Mouse (Mus musculus) left cerebral cortex, postnatal 25 days (tissue): ENCODE measurements around the gene Pcolce. TPM values are rescaled to one million over a fixed set of nuclear protein-coding genes. Genes with fewer than 3 reads are reported as not detected.

ENCODE experiments used
- DNase-seq, 2 experiments: peaks; one replicate each; pipeline ENCODE4 v3.0.0; 2022; ENCODE audit warnings: low spot score in 2 of 2, mixed read lengths in 1 of 2
- intact Hi-C: fragments of 180-260 bp; cut with DNase I; formaldehyde crosslinking; loops from one replicate; pipeline ENCODE4 v1.15.1; 2025
- total RNA-seq, 2 experiments: library from RNA; stranded (reverse); gene quantifications; 2 replicates each; pipeline ENCODE4 v1.2.3; 2021

Pcolce gene
- total RNA-seq, 2 experiments from 2014 or later: 12.1 to 13.7 TPM

DNA sequence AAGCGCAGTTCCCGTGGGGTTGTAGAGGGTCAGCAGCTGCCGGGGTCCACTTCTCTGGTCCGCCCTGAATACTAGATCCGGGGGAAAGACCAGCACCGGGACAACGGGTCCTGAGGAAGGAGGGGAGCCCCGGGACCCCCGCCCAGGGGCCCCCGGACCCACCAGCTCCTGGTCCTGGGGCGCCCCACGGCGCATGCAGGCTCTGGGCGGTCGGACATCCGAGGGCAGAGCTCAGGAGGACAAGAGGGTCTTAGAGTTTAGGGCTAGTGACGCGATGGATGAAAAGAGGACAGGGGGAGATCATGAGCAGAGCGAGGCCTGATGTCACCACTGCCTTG, 13.3 kb downstream of the Pcolce start:
- DNase-seq: no peak
- intact Hi-C loops: loop anchor here (2.0 kb wide), 2 partner anchors 29 to 67 kb away; partner anchors contain the start of genes Epo, Fbxo24, Gm20605 and Gnb2

DNA sequence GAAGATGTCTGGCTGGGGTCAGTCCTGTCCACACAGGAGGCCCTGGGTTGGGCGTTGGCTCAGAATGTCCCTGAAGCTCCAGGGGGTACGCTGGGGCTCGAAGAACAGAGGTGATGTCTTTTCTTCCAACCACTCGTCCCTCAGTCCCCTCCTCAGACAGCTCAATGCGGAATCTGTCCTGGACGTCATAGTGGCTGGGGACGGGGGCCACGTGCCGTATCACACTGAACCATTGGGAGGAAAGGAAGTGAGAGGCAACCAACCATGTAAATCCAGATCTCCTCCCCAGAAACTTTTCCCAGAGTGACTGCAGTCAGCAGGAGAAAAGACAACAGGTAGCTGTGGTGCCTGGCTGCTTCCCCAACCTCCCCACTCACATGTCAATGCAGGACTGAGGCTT, 14.0 kb downstream of the Pcolce start:
- intact Hi-C loops: no loop called here

DNA sequence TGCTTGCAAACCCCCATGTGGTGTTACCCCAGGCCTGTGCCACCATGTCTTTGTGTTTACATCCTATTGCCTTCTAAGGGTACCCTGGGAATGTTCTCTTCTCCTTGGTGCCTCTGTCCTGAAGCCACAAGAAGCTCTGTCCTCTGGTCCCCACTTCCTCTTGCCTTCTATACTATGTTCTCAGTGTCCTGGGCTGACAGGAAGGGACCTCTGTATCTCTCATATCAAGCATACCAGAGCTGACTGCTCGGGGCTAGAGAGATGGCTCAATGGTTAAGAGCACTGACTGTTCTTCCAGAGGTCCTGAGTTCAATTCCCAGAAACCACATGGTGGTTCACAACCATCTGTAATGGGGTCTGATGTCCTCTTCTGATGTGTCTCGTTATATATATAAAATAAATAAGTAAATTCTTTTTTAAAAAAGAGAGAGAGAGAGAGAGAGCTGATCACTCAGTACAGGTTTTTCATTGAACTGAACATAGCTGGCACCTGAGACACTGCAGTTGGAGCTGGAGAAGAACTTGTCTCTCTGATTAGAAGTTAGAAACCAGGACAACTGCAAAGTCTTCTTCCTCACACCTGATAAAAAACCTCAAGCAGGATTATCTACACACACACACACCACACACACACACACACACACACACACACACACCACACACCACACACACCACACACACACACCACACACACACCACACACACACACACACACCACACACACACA, 15.3 kb downstream of the Pcolce start:
- intact Hi-C loops: no loop called here
- no peak for DNase-seq

More for the DNA sequence above, 14.0 kb downstream of the Pcolce start:
- no peak for DNase-seq

DNA sequence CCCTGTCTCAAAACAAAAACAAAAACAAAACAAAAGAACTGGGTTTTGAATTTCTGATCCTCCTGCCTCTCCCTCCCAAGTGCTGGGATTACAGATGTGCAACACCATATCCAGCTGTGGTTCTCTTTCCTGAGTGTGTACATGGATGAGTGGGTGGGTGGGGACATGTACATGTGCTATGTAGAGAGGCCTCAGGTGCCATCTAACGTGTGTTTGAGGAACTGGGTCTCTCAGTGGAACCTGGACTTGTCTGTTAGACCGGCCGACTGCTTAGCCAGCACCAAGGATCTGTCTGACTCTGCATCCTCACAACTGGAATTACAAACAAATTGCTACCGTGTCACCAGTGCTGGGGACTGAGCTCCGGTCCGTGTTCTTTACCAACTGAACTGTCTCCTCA, 16.0 kb downstream of the Pcolce start:
- no peak for DNase-seq
- intact Hi-C loops: no loop called here

DNA sequence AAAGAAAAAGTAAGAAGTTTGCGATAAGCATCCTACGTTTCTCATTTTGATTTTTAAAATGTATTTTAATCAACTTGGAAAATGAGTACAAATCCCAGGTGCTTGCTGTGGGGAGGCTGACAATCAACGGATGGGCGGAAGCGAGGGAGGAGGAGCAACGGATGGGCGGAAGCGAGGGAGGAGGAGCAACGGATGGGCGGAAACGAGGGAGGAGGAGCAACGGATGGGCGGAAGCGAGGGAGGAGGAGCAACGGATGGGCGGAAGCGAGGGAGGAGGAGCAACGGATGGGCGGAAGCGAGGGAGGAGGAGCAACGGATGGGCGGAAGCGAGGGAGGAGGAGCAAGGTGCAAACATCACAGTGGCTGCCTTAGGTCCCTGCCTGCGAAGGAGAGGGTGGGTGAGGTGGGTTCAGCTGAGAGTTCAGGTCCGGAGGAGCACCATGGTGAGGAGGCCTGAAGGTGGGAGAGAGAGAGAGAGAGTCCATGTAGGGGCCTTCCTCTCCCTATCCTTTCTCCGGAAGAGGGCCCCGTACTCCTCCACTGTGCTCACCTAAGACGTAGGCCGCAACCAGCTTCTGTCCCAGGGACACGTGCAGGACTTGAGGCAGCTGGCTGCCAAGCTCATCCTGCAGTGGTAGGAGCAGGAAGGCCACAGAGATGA, 16.9 kb downstream of the Pcolce start:
- intact Hi-C loops: no loop called here
- no peak for DNase-seq

DNA sequence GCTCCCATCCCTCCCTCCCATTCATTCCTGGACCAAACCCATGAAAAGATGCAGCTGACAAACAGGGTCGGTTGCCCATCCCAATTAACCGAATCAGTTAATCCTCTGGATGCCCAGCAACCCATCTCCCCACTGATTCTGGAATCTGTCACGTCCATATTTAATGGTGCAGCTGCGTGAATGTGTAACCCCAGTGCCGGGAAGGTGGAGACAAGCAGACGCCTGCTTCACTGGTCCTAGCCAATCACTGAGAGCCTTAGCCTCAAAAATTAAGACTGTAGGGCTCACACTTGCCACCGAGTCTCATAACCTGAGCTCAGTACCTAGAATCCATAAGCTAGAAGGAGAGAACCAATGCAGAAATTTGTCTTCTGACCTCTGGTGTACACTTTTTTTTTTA, 17.7 kb downstream of the Pcolce start:
- intact Hi-C loops: no loop called here
- DNase-seq: no peak

DNA sequence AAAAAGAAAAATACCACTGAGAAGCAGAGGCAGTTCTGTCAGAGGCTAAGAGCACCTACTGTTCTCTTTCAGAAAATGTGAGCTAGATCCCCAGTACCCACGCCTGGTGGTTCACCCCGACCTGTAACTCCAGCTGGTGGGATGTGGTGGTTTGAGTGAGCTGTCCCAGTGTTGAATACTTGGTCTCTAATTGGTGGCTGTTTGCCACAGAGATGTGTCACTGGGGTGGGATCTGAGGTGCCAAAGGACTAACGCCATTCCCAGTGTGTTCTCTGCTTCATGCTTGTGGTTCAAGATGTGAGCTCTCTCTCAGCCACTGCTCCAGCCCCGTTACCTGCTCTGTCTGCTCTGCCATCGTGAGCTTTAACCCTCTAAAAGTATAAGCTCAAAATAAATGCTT, 23.1 kb downstream of the Pcolce start:
- DNase-seq: no peak
- intact Hi-C loops: no loop called here

DNA sequence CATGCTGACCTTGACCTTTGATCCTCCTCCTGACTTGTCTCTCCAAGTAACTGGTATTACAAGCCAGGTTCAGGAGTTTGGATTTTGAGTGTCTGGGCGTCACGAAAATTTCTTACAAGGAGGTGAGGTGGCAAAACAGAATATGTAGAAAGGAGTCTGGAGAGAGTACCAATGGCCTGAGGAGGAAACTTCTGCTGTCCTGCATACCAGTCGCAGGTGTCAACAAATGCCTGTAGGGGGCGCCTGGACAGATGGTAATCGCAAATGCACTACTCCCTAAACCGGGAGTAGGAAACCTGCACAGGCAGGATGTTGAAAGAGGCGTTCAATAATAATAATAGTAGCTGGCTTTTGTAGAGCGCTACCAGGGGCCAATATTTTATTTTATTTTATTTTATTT, 28.6 kb downstream of the Pcolce start:
- intact Hi-C loops: loop anchor here (5.0 kb wide), 1 partner anchor 73 kb away; no protein-coding TSS in a partner anchor

DNA sequence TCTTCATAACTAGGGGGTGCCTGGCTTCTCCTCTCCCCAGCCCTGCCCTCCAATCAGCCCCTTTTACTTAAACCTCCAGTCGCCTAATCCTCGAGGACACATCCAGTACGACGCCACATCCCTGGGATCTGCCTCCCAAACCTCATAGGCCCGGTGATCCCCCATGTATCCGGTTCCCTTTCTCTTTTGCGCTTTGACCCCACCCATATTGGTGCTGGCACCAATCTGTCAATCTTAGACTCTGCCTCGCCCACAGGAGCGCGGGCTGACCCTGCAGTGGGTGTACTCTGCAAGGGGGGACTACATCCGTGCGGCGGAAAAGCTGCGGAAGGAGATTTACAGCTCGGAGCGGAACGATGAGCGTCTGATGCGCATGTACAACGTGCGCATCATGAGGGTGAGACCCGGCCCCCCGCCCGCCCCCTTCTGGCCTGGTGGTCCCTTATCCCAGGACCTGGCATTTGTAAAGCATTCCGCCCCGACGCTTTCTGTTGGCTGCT, 29.9 kb downstream of the Pcolce start:
- intact Hi-C loops: loop anchor here (5.0 kb wide), 1 partner anchor 71 kb away; no protein-coding TSS in a partner anchor
- DNase-seq: peak; percentile 40 to 49

More for the DNA sequence above, 28.6 kb downstream of the Pcolce start:
- DNase-seq: peak; percentile 64 to 69

DNA sequence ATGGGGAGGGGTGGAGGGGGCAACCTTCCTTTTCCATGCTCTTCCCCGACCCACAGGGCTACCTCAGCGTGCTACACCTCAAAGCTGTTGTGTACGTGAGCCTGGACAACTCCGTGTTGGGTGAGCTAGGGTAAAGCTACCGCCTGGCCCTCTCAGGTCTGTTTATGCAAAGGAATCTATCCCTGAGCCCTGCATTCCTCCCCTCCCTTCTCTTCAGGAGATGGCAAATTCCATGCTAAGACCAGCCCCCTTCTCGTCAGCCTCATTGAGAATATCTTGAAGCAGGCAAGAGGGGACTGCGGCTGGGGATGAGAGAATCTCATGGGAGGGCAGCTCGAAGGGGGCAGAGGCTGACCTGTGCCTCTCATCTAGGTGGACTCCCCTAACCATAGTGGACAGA, 30.9 kb downstream of the Pcolce start:
- intact Hi-C loops: loop anchor here (5.0 kb wide), 1 partner anchor 70 kb away; no protein-coding TSS in a partner anchor
- DNase-seq: no peak

DNA sequence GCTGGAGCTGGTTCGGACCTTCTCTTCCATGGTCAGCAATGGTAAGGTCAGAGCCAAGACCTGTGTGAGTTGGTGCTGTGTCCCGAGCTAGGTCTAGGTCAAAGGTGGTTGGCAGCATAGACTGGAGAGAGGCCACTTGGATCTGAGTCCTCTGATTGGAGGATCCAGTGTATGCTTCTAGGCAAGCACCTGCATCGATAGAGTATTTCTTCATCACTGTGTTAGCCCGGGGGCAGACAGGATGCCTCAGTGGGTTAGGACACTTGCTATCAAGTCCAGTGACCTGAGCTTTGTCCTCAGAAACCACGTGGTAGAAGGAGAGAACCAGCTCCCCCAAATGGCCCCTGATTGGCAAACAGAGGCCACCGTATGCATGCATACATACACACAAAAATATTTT, 33.3 kb downstream of the Pcolce start:
- intact Hi-C loops: loop anchor here (5.0 kb wide), 1 partner anchor 68 kb away; no protein-coding TSS in a partner anchor
- no peak for DNase-seq

DNA sequence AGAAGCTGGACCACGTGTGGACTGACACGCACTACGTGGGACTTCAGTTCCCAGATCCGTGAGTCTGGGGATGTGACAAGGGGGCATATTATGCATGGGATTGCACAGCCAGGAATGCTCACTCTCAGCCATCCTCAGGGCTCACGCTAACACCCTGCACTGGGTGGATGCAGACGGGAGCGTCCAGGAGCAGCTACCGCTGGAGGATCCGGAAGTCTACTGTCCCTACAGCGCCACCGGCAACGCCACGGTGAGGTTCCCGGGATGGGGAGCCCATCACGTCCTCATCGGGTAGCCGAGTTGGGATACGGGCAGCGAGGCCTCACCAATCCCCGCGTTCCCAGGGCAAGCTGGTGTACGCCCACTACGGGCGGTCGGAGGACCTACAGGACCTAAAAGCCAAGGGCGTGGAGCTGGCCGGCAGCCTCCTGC, 39.1 kb downstream of the Pcolce start:
- intact Hi-C loops: no loop called here
- DNase-seq: peak; percentile 52 to 68

DNA sequence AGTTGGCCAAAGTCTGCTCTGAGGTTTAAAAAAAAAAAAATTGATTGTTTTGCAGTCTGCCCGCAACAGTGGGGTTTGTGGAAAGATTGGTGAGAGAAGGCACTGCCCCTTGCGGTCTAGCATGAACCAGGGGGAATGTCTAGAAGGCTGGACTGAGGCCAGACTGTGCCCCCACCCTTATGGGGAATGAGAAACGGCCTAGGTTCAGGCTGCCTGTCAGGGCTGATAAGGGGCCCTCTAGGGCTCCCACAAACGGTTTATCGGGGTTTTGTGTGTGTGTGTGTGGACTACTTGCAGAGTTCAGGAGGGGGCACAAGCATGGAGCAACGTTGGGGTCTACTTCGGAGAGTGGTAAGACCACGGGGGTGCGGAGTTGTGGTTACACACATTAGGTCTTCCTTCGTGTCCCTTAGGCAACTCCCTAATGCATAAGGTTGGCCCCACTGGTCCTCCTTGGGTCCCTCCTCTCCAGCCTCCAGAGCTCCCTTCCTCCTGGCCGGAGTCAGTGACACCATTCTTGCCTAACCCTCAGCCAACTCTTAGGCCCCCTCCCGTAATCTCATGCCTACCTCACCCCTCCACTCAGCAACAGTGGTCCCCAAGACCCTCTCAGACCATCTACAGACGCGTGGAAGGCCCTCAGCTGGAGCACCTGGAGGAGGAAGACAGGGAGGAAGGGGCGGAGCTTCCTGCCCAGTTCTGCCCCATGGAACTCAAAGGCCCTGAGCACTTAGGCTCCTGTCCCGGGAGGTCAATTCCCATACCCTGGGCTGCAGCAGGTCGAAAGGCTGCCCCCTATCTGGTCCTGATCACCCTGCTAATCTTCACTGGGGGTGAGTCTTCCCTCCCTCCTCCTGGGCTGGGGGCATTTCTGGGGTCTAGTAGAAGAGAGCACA, 42.6 kb downstream of the Pcolce start:
- intact Hi-C loops: no loop called here
- DNase-seq: no peak

DNA sequence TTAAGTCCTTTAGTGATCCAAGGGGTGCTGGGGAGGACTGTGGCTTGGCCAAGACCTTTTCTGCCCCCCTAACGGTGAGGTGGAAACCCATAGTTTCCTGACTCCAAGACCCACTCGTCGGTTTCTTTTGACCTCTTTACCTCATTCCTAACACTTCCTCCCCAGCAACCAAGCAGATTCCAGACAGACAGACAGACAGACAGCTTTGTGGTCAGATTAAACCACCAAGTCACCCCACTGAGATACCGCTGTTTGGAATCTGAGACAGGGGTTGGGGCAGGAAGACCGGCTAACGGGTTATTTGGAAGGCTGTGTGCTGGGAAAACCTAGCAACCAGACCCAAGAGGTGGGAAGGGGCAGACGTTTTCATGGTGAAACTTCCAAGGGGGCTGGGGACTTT, 43.4 kb downstream of the Pcolce start:
- intact Hi-C loops: no loop called here

DNA sequence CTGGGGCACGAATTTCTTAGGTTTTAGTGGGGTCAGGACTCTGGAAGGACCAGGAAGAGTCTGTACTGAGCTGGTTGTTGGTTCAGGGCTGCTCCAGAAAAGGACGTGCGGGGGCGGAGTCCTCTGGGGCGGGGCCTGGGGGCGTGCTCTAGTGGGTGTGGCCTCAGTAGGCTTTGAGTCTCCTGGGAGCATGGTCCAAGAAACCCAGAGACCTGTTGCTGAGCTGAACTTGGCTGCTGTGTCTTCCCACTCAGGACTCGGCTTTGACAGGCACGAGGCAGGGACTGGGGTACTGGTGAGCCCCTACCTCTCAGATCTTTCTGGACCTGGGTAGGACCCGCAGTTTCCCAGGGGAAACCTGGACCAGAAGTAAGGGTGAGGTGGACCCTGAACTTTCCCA, 43.9 kb downstream of the Pcolce start, which contains the start of gene Tfr2:
Gene Tfr2, plus strand, starts transcription at position 176 of the 400 bp plus-strand sequence.
- no peak for DNase-seq
- intact Hi-C loops: no loop called here

More for the DNA sequence above, 43.4 kb downstream of the Pcolce start:
- no peak for DNase-seq

DNA sequence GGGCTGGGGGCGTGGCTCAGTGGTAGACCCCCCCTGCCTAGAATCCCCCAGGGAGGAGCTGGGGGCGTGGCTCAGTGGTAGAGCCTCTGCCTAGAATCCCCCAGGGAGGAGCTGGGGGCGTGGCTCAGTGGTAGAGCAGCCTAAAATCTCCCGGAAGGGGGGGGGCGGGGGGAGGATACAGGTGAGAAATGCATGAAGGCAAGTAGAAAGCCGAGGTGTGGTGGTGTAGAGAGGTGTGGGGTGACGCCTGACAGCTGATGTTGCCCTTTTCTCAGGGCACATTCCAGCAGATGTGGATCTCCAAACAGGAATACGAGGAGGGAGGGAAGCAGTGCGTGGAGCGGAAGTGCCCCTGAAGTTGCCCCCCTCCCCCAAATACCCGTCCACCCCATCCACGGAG, 44.6 kb downstream of the Pcolce start:
- DNase-seq: no peak
- intact Hi-C loops: no loop called here

DNA sequence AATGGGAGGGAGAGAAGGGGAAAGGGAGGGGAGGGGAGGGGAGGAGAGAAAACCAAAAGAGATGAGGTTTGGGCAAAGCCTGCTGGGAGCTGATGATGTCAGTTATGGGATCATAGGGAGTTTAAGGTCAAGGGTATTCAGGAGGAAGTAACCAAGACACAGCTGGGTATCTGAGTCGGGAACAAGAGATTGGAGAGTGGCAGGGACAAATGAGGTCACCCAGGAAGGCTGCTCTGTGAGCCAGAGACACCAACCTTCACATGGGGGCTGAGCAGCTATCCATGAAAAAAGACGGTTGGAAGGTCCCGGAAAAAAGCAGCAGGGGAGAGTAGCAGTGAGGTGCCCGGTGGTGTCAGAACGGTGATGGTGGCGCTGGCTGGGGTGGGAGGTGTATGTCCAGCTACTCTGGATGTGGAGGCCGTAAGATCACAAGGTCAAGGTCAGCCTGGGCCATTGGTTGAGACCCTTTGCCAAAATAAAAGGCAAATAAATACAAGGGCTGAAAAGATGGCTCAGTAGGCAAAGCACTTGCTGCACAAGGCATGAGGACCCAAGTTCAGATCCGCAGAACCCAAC, 45.3 kb downstream of the Pcolce start:
- no peak for DNase-seq
- intact Hi-C loops: no loop called here

DNA sequence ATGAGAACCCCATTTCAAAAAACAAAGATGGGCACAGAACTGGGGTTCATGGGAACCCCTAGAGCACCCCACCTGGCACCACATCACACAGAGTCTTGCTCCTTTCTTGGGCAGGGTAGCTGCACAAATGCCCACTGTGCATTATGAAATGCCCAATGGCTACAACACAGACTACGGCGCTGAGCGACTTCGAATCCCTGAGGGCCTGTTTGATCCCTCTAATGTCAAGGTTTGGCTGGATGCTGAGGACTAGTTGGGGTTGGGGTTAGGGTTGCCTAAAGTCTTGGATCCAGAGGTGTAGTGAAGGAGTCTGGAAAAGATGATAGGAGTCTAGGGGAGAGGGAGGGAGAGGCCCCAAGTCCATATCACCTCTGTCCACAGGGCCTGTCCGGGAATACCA, 47.2 kb downstream of the Pcolce start:
- DNase-seq: no peak
- intact Hi-C loops: no loop called here

DNA sequence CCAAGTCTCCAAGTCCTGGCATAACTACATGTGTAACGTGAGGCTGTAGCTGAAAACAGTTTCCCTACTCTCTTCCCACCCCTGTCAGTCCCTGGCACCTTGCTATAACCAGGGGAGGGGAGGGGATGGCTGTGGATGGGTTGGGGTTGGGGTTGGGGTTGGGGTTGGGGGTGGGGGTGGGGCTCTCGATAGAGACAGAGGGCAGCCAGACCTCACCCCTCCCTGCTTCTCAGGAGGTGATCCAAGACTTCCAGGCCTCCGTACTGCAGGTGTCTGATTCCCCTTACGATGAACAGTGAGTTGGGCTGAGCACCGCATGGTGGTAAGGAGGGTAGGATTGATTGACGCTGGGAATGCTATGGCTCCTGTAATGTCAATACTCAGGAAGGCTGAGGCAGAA, 47.8 kb downstream of the Pcolce start:
- DNase-seq: no peak
- intact Hi-C loops: no loop called here
